Mouse (Mus musculus) WW6 (cell line): ENCODE results near the gene Gm17349.
"Not testable (repeated sequence)": the region's sequence is repeated elsewhere in the genome, so short reads cannot be mapped to it uniquely, and the experiment has no call there.

Experiments
- DNase-seq: peaks from one replicate; pipeline ENCODE4 v3.0.0-alpha.2; 2013; ENCODE audit warnings: low read depth, low spot score

The Gm17349 gene

DNA sequence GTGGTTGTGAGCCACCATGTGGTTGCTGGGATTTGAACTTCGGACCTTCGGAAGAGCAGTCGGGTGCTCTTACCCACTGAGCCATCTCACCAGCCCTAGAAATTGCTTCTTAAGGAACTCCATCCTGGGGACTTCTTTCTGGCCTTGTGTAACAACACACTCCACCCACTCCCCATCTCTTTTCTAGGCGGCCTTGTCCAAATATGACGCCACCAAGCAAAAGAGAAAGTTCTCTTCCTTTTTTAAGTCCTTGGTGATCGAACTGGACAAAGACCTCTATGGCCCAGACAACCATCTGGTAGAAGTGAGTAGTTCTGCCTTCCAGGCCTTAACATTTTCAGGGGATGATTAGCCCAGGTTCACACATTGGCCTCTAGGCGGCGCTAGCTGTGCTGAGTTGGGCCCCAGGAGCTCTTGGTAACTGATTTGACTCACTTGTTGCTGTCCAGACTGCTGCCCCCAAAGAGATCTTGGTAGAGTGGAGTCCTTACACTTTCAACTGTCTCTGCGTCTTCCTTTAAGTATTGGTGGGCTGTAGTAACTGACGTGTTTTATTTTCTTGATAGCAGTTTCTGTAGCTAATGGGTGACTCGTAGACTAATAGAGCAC lies at the start of gene Gm17349:
Gene Gm17349, minus strand, starts transcription at position 51 of the 609 bp plus-strand sequence.
- DNase-seq: no peak

DNA sequence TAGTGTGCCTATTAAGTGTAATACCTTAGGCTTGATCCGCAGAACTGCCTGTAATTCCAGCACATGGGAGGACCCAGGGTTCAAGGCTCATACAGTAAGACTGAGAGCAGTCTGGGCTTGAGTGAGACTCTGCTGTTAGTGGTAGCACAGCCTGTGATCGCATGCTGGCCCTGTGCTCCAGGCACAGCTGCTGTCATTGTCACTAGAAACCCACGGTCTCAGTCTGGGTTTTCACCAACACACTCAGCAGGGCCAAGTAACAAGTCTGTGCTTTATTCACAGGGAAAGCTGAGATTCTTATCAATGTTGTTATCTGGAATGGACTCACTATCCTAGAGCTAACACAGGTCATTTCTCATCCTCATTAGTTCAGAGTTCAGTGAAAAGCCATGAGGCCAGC lies 48.9 kb upstream of the Gm17349 start:
- DNase-seq: no peak

DNA sequence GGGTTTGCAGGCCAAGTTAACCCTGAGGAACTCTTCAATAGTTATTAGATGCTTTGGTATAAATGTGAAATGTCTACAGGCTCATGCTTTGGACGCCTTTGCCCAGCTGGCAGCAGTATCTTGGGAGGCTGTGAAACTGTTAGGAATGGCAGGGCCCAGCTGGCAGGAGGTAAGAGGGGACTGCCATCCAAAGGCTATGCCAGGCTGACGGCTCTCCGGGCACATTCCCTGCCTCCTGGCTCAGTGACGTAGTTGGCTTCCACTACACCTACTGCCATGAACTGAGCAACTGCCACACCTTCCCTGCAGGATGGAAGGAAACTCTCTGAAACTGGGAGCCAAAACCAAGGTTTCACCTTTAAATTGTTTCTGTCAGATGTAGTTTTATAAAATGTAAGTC lies 34.9 kb upstream of the Gm17349 start:
- no peak for DNase-seq

DNA sequence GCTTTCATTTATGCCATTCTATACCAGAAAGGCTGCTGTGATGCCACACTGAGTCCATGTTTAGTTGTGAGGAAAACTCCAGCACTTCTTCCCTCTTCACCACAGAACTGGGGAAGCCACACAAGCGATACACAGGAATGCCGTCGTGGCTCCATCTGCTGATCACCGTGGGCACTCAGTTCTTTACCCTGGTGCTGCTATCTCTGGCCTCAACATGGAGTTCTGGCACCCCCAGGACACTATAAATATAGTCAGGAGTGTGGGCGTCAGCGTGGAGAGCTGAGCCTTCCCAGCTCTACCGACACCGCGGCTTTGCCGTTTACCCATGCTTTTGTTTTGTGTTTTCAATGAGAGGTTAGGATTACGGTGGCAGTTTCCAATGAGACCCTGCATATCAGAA lies 31.4 kb upstream of the Gm17349 start:
- no peak for DNase-seq

DNA sequence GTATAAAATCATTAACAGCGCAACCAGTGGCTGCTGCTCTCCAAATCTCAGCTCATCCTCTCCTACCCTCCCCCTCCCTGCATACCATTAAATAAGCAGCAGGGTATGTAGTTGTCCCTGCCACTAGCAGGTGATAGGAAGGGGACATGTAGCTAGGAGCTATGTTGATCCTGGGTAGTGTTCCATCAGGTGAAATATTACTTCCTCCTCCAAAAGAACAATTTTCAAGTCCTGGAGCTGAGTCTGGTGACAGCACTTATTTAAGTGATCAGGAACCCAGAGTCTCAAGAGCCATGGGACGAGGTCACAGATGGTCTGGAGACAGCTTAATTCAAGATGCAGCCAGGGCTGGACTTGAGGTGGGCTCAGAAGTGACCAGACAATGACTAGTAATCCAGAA lies 30.3 kb upstream of the Gm17349 start:
- DNase-seq: no peak

DNA sequence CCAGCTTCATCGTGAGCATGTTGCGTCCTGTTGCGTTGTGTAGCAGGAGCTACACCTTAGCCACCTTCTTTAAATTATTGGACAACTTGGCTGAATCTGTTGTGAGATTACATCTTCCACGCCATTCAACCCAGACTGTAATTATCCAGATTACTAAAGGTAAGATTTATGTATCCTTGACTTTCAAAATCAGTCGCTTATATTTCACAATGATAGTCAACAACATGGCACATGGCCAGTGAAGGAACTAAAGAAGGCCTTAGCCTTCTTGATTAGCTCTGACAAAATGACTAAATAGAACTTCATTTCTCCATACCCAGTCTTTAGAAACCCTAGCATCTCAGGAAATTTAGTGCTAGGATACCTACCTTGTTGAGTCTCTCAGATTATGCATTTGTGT lies 27.9 kb upstream of the Gm17349 start:
- DNase-seq: no peak

DNA sequence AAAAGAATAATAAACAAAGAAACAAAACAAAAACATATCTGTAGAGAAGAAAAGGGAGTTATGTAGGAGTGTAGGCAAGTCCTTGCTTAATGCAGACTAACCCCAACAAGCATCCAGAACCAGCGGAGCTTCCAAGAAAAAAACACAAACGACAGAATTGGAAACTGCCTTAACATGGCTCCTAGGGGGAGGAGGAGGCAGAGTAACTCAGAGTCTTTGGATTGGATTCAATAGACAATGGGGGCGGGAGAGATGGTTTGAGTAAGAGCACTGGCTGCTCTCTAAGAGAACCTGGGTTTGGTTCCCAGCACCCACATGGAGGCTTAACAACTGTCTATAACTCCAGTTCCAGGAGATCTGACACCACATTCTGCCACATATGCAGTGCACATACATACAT lies 26.4 kb upstream of the Gm17349 start:
- no peak for DNase-seq

DNA sequence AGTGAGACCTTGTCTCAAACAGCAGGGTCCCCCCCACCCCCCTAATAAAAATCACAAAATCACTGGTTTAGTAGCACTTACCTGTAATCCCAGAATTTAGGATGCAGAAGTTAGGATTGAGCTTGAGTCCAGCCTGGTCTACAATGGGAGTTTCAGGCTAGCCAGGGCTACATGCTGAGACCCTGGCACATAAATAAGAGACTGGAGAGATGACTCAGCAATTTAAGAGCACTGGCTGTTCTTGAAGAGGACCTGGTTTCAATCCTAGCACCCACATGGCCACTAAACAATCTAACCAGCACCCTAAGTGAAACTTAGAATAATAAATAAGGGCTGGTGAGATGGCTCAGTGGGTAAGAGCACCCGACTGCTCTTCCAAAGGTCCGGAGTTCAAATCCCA lies 25.9 kb upstream of the Gm17349 start:
- DNase-seq: no peak

DNA sequence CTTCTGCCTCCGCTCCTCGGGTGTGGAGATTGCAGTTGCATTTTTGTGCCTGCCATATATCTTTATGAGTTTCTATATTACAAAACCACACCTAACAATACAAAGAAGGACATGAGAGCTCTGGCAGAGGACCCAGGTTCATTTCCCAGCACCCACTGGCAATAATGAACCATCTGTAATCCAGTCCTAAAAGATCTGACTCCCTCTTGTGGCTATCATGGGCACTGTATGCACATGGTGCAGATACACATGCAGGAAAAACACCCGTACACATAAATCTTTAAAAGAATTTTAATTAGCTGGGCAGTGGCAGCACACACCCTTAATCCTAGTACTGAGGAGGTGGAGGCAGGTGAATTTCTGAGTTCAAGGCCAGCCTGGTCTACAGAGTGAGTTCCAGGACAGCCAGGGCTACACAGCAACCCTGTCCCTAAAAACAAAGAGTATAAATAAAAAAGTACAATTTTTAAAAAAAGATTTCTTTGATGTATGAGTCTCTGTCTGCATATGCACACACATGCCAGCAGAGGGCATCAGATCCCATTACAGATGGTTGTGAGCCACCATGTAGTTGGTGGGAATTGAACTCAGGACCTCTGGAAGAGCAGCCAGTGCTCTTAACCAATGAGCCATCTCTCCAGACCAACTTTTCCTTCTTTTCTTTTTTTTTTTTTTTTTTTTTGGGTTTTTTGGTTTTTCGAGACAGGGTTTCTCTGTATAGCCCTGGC lies 23.9 kb upstream of the Gm17349 start:
- DNase-seq: no peak

DNA sequence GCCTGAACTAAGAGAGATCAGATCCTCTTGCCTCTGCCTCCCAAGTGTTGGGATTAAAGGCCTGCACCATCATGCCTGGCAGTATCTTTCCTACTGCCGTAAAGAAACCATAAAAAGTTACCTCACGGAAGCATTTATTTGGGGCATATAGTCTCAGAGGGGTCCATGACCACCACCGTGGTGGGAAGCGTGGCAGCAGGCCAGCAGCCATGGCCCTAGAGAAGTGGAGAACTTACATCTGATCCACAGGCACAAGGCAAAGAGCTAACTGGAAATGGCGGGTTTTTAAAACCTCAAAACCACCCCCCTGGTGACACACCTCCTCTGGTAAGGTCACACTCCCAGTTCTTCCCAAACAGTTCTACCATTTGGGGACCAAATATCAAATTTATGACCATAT lies 22.9 kb upstream of the Gm17349 start:
- no peak for DNase-seq

DNA sequence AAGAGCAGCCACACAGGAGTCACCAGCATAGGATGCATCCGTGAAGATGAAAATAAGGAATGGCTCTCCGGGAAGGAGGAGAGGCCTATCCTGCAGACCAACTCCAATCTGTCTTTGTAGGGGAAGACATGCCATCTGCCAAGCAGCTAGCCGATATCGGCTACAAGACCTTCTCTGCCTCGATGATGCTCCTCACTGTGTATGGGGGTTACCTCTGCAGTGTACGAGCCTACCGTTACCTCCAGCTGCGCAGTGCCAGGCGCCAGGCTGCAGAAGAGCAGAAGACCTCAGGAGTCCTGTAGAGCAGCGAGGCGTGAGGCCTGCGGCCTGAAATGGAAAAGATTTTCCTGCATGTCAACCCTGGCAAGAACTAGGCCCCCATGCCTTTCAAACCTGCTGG lies 22.2 kb upstream of the Gm17349 start:
- no peak for DNase-seq

DNA sequence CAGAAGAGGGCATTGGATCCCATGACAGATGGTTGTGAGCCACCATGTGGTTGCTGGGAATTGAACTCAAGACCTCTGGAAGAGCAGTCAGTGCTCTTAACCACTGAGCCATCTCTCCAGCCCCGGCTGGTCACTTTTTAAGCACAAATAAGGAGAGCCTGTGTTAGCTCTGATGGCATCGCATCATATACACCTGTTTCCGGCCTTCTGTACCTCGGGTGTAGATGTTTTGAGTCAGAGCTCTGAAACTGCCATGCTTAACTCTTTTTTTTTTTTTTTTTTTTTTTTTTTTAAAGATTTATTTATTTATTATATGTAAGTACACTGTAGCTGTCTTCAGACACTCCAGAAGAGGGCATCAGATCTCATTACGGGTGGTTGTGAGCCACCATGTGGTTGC lies 21.7 kb upstream of the Gm17349 start:
- DNase-seq: not testable (repeated sequence)

DNA sequence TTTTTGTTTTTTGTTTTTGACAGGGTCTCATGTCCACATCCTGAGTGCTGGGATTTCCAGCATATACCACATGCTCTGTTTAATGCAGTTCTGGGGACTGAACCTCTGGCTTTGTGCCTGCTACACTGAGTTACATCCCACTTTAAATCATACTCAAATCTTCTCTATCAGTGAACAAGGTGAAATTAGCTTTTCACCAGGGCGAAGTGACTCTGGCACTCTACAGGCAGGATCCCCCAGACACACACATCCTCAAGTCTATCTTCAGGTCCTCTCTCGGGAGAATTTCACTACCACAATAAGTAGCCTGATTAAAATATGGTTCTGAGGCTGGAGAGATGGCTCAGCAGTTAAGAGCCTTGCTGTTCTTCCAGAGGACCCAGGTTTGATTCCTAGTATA lies 21.3 kb upstream of the Gm17349 start:
- no peak for DNase-seq

DNA sequence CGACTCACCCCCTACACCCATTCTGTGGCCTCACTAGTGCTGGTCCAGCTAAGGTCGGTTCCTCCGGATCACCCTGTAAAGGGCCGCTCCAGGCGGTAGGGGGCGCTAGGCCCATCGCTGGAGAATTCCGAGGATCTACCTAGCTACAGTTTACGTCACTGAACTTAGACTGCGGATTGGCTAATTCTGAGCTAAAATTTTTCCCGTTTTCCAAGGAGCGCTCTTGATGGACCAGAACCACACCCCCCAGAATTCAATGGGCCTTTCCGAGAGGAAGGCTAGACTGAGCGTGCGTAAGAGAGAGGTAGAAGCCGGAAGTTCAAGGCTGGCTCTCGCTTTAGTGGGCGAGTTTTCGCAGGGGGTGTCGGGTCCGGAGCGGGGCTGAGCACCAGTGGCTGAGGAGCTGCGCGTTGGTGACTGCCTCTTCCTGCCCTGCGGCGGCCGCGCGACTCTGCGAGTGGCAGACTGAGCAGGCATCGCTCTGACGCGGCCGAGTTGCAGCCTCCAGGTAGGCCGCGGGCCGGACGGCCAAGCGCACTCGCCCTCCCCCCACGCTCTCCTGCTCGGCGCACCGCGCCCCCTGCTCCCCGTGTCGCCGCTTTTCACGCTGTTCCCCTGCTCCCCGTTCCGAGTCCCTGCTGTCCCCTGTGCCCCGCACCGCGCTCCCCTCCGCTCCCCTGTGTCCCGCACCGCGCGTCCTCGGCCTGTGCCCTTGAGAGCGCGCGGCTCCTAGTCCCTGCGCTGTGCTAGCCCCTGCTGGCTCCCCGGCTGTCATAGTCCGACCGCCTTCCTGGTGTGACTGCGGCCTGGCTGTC lies 20.3 kb upstream of the Gm17349 start, which contains the start of gene Cox14:
Gene Cox14, plus strand, starts transcription at position 278 of the 815 bp plus-strand sequence.
- DNase-seq: peak; percentile 97

DNA sequence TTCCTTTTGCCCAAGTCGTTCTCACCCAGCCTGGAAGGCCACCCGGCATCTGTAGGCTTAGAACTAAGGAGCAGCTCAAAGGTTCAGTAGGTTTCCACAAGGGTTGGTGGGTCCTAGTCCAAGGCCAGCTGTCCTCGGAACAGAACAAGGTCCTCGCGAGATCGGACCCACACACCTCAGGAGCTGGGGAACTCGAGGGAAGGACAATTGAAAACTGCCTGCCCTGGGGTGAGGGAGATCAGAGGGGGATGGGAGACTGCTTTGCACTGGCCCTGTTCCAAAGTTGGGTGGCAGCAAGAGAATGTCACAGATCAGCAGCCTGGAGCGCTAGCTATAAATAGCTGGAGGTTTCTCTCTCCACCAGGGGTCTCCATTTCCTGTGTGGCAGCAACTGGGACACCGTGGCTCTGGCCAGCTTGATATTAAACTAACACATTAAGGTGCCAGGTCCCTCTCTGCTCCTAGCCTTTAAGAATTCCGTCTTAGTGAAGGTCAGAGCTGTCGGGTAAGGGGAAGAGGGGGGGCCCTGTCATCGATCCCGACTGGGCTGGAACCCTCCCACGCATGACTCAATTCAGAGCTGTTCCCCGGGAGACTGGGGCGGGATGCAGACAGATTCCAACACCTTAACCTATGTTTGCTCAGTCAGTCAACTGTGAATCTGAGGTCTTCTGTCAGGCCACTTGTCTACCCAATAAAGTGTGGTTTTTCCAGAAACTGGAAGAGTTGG lies 19.2 kb upstream of the Gm17349 start:
- peak; percentile 43 for DNase-seq

DNA sequence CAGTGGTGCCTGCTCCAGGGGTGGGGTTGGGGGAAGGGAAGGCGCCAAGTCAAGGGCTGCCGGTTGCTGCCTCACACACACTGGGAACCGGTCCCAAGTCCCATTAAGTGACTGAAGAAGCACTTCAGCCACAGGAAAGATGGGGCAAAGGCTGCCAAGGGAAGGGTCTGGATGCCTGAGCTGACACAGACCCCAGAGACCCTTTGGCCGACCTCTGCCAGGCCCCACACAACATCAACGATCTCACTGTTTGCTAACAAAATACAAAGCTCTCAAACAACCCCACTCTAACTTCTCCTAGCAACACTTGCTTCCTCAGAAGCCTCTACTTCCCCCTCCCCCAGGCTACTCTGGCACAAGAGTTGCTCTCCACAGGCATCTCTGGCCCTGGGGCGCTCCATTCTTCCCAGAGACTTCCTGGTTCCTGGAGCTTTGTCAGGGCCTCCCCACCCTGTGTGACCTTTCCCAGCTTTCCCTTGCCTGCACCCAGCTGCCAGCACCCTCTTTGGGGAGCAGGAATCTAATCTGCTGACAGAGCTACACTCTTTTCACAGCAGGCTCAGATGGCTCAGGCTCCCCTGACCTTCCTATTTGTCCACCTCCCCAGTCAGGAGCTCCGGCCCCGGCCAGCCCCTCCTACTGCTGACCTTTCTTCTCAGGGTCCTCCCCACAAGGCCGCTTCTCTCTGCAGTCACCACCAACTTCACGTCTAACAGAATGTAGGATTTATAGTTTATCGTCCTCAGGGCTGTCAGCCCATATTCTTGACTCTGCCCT lies 18.4 kb upstream of the Gm17349 start:
- no peak for DNase-seq

DNA sequence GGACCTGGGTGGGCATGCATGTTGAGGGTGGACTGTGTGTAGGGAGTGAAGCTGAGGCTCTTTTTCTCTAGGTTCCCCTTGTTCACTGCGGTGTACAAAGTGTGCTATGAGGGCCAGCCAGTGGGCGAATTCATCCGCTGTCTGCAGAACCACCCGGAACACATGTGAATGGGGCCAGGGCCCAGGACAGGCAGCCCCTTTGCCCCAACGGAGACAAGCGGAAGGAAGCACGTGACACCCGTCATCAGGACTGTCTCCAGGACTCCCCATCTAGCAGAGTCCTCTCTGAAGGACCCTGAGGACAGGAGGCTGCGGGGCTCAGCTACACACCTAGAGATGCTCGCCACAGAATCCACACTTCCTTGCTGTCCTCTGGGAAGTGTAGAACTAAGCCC lies 17.8 kb upstream of the Gm17349 start:
- no peak for DNase-seq

DNA sequence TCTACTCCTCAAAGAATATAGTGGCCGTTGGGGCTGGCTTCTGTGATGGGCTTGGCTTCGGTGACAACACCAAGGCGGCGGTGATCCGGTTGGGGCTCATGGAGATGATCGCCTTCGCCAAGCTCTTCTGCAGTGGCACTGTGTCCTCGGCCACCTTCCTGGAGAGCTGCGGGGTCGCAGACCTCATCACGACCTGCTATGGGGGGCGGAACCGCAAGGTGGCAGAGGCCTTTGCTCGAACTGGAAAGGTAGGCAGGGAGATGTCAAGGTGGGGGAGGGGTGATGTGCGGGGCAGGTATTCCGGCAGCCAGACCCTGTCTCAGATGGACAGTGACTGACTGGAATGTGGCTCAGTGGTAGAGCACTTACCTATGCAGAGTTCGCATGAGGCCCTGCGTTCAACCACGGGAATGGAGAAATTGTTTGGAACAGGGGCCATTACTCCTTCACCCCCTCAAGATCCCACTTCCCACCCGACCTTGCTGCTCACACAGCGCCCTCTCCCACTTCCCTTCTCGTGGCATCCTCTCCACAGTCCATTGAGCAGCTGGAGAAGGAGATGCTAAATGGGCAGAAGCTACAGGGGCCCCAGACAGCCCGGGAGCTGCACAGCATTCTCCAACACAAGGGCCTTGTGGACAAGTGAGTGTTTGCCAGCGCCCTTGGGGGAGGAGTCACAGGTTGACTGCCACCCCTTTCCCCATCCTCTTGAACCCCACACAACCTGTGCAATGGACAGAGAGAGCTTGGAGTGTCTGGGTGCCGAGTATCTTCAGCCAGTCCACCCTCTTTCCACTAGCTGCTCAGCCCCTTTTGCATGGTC lies 16.8 kb upstream of the Gm17349 start:
- DNase-seq: no peak

DNA sequence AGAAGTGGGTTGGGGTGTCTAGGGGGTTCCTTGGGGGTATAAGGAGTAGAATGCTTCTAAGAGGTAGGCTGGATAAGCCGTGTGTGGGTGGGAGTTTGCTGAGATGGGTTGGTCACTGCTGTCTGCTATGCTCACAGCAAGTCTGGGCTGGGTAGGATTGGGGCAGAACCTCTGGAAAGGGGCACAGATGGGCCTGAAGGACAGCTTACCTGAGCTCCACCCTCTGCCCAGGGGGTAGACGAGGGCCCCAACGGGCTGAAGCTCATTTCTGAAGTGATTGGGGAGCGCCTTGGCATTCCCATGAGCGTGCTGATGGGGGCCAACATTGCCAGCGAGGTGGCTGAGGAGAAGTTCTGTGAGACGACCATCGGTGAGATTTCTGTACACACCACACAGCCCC lies 14.6 kb upstream of the Gm17349 start:
- DNase-seq: no peak

DNA sequence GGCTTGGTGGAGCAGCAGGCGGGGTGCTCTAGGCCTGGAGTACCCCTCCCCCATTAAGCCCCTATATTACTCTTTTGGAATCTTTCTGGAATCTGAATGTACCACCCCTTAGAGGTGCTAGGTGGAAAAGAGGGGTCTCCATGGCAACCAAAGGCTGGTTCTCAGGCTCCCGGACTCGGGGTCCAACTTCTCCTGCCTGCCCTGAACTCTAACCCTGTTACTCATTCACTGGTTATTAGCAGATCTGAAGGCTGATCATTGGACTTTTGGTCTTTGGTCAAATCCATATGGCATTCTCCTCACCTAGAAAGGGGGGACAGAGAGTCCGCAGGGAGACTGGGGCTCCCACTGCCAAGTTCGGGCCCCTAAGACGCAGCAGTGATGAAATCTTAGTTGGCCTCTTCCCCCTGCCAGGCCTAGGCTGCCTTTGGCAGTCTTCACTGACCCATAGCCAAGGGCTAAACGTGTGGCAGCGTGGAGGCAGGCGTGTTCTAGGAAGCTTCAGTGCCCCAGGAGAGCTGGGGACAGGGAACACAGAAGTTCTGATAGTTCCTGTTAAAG lies 13.3 kb upstream of the Gm17349 start:
- DNase-seq: no peak
